8 mouse cellular contexts compared by ENCODE assay signal in genomic region chr8:84711312-84711711, GRCm38 (mm10). TPM values are rescaled to one million over a fixed set of nuclear protein-coding genes. Genes with fewer than 3 reads are reported as not detected.
DNase-seq lines count a peak whose midpoint lies in the region; ATAC-seq and TF ChIP-seq lines count a peak whose summit lies in the region.

No protein-coding gene starts in this region.

- no peak overlapping the region for H3K4me3 ChIP-seq in heart, embryonic 12.5 days
- H3K4me3 ChIP-seq in brown adipose tissue, adult 24 weeks (ENCODE audit: insufficient read depth, low read depth, low read length) = no peak overlapping the region
- no peak overlapping the region for H3K4me3 ChIP-seq in forebrain, postnatal 0 days (ENCODE audit: low read depth, low read length)
- H3K4me3 ChIP-seq in lung, postnatal 0 days (ENCODE audit: low read depth, low read length) = no peak overlapping the region

- 0 out of 2 replicates have a peak overlapping the region, but pooled peaks have one; percentile 43 for H3K9ac ChIP-seq in heart, embryonic 12.5 days
- H3K9ac ChIP-seq in forebrain, postnatal 0 days = no peak overlapping the region
- H3K9ac ChIP-seq in lung, postnatal 0 days (replicated peaks; ENCODE audit: low read depth) = no peak overlapping the region

- no peak overlapping the region for H3K4me2 ChIP-seq in heart, embryonic 12.5 days
- no peak overlapping the region for H3K4me2 ChIP-seq in forebrain, postnatal 0 days (ENCODE audit: low read depth)
- no peak overlapping the region for H3K4me2 ChIP-seq in lung, postnatal 0 days (replicated peaks; ENCODE audit: low read depth, low read length)

- DNase-seq in heart, adult 9 months (ENCODE audit: low spot score in 2 of 2) = no peak
- DNase-seq in forebrain, postnatal 0 days = no peak
- DNase-seq in lung, postnatal 0 days (ENCODE audit: low spot score) = peak; percentile 61
- DNase-seq in adrenal gland, adult 2 months = no peak
- no peak for DNase-seq in ovary, postnatal 14 days (ENCODE audit: low spot score)
- DNase-seq in retina, embryonic 14.5 days (ENCODE audit: low spot score) = no peak

- H3K27me3 ChIP-seq in heart, embryonic 12.5 days (replicated peaks) = peaks cover 63% of the 10 kb centered on the region
- H3K27me3 ChIP-seq in forebrain, postnatal 0 days (ENCODE audit: insufficient read depth, low read length) = 0 out of 2 replicates have a peak, but pooled peaks cover 8% of the 10 kb centered on the region
- H3K27me3 ChIP-seq in lung, postnatal 0 days (replicated peaks; ENCODE audit: insufficient read depth, low read length) = no peaks in the 10 kb centered on the region

- 62% methylated on average over 3 of the region's 3 CpGs for WGBS in heart, embryonic 12.5 days
- WGBS in forebrain, postnatal 0 days = 28% methylated on average over 3 of the region's 3 CpGs
- 46% methylated on average over 3 of the region's 3 CpGs for WGBS in lung, postnatal 0 days

- no peak for TF ChIP-seq CTCF in forebrain, postnatal 0 days (IDR thresholded peaks at IDR 0.05; ENCODE audit: low read depth)
- TF ChIP-seq CTCF in lung, postnatal 0 days (IDR thresholded peaks at IDR 0.05) = peak; percentile 42

- no peaks in the 10 kb centered on the region for H3K36me3 ChIP-seq in heart, embryonic 12.5 days
- peaks cover 24% of the 10 kb centered on the region for H3K36me3 ChIP-seq in forebrain, postnatal 0 days (ENCODE audit: insufficient read depth)
- no peaks in the 10 kb centered on the region for H3K36me3 ChIP-seq in lung, postnatal 0 days (ENCODE audit: insufficient read depth, low read length)

- no peak for TF ChIP-seq EP300 in lung, postnatal 0 days (IDR thresholded peaks at IDR 0.05)

- ATAC-seq in heart, embryonic 12.5 days (ENCODE audit: insufficient number of reproducible peaks, low FRiP score) = no peak
- ATAC-seq in forebrain, postnatal 0 days = no peak
- ATAC-seq in lung, postnatal 0 days = no peak

- no peaks in the 10 kb centered on the region for H3K9me3 ChIP-seq in heart, embryonic 12.5 days (replicated peaks)
- H3K9me3 ChIP-seq in forebrain, postnatal 0 days (ENCODE audit: low read length) = no peaks in the 10 kb centered on the region
- H3K9me3 ChIP-seq in lung, postnatal 0 days (ENCODE audit: low read length) = no peaks in the 10 kb centered on the region

- H3K27ac ChIP-seq in heart, embryonic 12.5 days (ENCODE audit: poor library complexity, severe bottlenecking) = peak overlapping the region; percentile 73
- peak overlapping the region; percentile 67; the same call in 1 of the 2 replicates for H3K27ac ChIP-seq in brown adipose tissue, adult 24 weeks (replicated peaks; ENCODE audit: low read depth, low read length)
- H3K27ac ChIP-seq in forebrain, postnatal 0 days (ENCODE audit: low read depth, low read length) = peak overlapping the region; percentile 77
- peak overlapping the region; percentile 84 for H3K27ac ChIP-seq in lung, postnatal 0 days (ENCODE audit: low read length)

- peaks cover 77% of the 10 kb centered on the region for H3K4me1 ChIP-seq in heart, embryonic 12.5 days (replicated peaks)
- H3K4me1 ChIP-seq in brown adipose tissue, adult 24 weeks (ENCODE audit: control insufficient read depth, insufficient read depth, insufficient read length, low read length) = peaks cover 11% of the 10 kb centered on the region
- H3K4me1 ChIP-seq in forebrain, postnatal 0 days (ENCODE audit: insufficient read depth) = peaks cover 17% of the 10 kb centered on the region
- H3K4me1 ChIP-seq in lung, postnatal 0 days (ENCODE audit: insufficient read depth, low read depth, low read length) = peaks cover 27% of the 10 kb centered on the region

RNA-seq across cellular contexts. Expression of gene Lyl1, which starts 10.1 kb away (rescaled TPM):
- 18.1 and 19.7 TPM in 2 replicates for polyA plus RNA-seq in heart, embryonic 12.5 days (2016; fragmentation: Nextera tagmentation; extraction: Ambion mirVana)
- polyA plus RNA-seq in brown adipose tissue, adult 24 weeks (2012; ENCODE audit: insufficient read depth, insufficient read length, missing spikeins) = 2.9 and 3.1 TPM in 2 replicates
- 2.2 and 2.7 TPM in 2 replicates for total RNA-seq in forebrain, postnatal 0 days (2014; rRNA removed)
- 2.4 and 2.5 TPM in 2 replicates for polyA plus RNA-seq in forebrain, postnatal 0 days (2015; fragmentation: Nextera tagmentation; extraction: Ambion mirVana)
- 11.6 and 13.9 TPM in 2 replicates for polyA plus RNA-seq in lung, postnatal 0 days (2015; fragmentation: Nextera tagmentation; extraction: Ambion mirVana)
- total RNA-seq in adrenal gland, adult 2 months (2021) = 1 to 10 TPM; 2.7 to 4.4 TPM
- 8.2 and 10.9 TPM in 2 replicates for polyA plus RNA-seq in adrenal gland, adult 2 months (2012; rRNA removed)

RNA-seq across cellular contexts. Expression of gene G430095P16Rik, which starts 11.5 kb away (rescaled TPM):
- polyA plus RNA-seq in heart, embryonic 12.5 days (2016; fragmentation: Nextera tagmentation; extraction: Ambion mirVana) = 5.4 and 6.9 TPM in 2 replicates
- 1.9 TPM in 1 of 2 replicates, not detected in the other for polyA plus RNA-seq in brown adipose tissue, adult 24 weeks (2012; ENCODE audit: insufficient read depth, insufficient read length, missing spikeins)
- total RNA-seq in forebrain, postnatal 0 days (2014; rRNA removed) = not detected in 2 replicates
- 0.56 and 1.0 TPM in 2 replicates for polyA plus RNA-seq in forebrain, postnatal 0 days (2015; fragmentation: Nextera tagmentation; extraction: Ambion mirVana)
- polyA plus RNA-seq in lung, postnatal 0 days (2015; fragmentation: Nextera tagmentation; extraction: Ambion mirVana) = 2.0 and 2.8 TPM in 2 replicates
- total RNA-seq in adrenal gland, adult 2 months (2021) = under 1 TPM in 1 of 2 experiments, not detected in 1; 0.59 TPM
- 0.26 and 0.76 TPM in 2 replicates for polyA plus RNA-seq in adrenal gland, adult 2 months (2012; rRNA removed)

RNA-seq across cellular contexts. Expression of gene Nacc1, which starts 23.6 kb away (rescaled TPM):
- polyA plus RNA-seq in heart, embryonic 12.5 days (2016; fragmentation: Nextera tagmentation; extraction: Ambion mirVana) = 20.9 and 21.3 TPM in 2 replicates
- polyA plus RNA-seq in brown adipose tissue, adult 24 weeks (2012; ENCODE audit: insufficient read depth, insufficient read length, missing spikeins) = 19.0 and 22.9 TPM in 2 replicates
- 65.9 and 78.2 TPM in 2 replicates for total RNA-seq in forebrain, postnatal 0 days (2014; rRNA removed)
- 14.6 and 14.7 TPM in 2 replicates for polyA plus RNA-seq in forebrain, postnatal 0 days (2015; fragmentation: Nextera tagmentation; extraction: Ambion mirVana)
- 7.1 and 7.4 TPM in 2 replicates for polyA plus RNA-seq in lung, postnatal 0 days (2015; fragmentation: Nextera tagmentation; extraction: Ambion mirVana)
- total RNA-seq in adrenal gland, adult 2 months (2021) = 10 to 100 TPM; 78.4 to 80.7 TPM
- polyA plus RNA-seq in adrenal gland, adult 2 months (2012; rRNA removed) = 98.7 and 120 TPM in 2 replicates

RNA-seq across cellular contexts. Expression of gene Trmt1, which starts 25.2 kb away (rescaled TPM):
- 46.2 and 49.5 TPM in 2 replicates for polyA plus RNA-seq in heart, embryonic 12.5 days (2016; fragmentation: Nextera tagmentation; extraction: Ambion mirVana)
- 25.1 and 33.4 TPM in 2 replicates for polyA plus RNA-seq in brown adipose tissue, adult 24 weeks (2012; ENCODE audit: insufficient read depth, insufficient read length, missing spikeins)
- 89.5 and 94.8 TPM in 2 replicates for total RNA-seq in forebrain, postnatal 0 days (2014; rRNA removed)
- 59.8 and 67.5 TPM in 2 replicates for polyA plus RNA-seq in forebrain, postnatal 0 days (2015; fragmentation: Nextera tagmentation; extraction: Ambion mirVana)
- 38.4 and 43.4 TPM in 2 replicates for polyA plus RNA-seq in lung, postnatal 0 days (2015; fragmentation: Nextera tagmentation; extraction: Ambion mirVana)
- total RNA-seq in adrenal gland, adult 2 months (2021) = 10 to 100 TPM; 57.0 to 68.5 TPM
- 150 and 160 TPM in 2 replicates for polyA plus RNA-seq in adrenal gland, adult 2 months (2012; rRNA removed)

RNA-seq across cellular contexts. Expression of gene Ier2, which starts 48.7 kb away (rescaled TPM):
- polyA plus RNA-seq in heart, embryonic 12.5 days (2016; fragmentation: Nextera tagmentation; extraction: Ambion mirVana) = 63.4 and 68.1 TPM in 2 replicates
- polyA plus RNA-seq in brown adipose tissue, adult 24 weeks (2012; ENCODE audit: insufficient read depth, insufficient read length, missing spikeins) = 17.2 and 62.3 TPM in 2 replicates
- 4.8 and 8.5 TPM in 2 replicates for total RNA-seq in forebrain, postnatal 0 days (2014; rRNA removed)
- 19.3 and 22.7 TPM in 2 replicates for polyA plus RNA-seq in forebrain, postnatal 0 days (2015; fragmentation: Nextera tagmentation; extraction: Ambion mirVana)
- polyA plus RNA-seq in lung, postnatal 0 days (2015; fragmentation: Nextera tagmentation; extraction: Ambion mirVana) = 113 and 140 TPM in 2 replicates
- 10 to 100 TPM; 24.9 to 34.8 TPM for total RNA-seq in adrenal gland, adult 2 months (2021)
- 13.7 and 27.0 TPM in 2 replicates for polyA plus RNA-seq in adrenal gland, adult 2 months (2012; rRNA removed)
